Mouse (Mus musculus): ENCODE measurements around the gene Wt1.

GRCm38 (mm10) chr2:105090991-105091390 is 35.3 kb upstream of the Wt1 start:
- TF ChIP-seq CTCF (IDR thresholded peaks at IDR 0.05; ENCODE audit: low read depth, low read length): no peak
- TF ChIP-seq EP300 (IDR thresholded peaks at IDR 0.05; ENCODE audit: insufficient read depth, low read depth, low read length): no peak
- no peak for TF ChIP-seq POLR2A (IDR thresholded peaks at IDR 0.05; ENCODE audit: insufficient read depth, low read length)
